Mouse (Mus musculus): Measurements from ENCODE around the gene Jarid2. TPM values are rescaled to one million over a fixed set of nuclear protein-coding genes. Genes with fewer than 3 reads are reported as not detected.
"Not testable (repeated sequence)": the region's sequence is repeated elsewhere in the genome, so short reads cannot be mapped to it uniquely, and the experiment has no call there.

Gene Jarid2
- polyA plus RNA-seq, 1 experiment = 3.9 TPM

DNA sequence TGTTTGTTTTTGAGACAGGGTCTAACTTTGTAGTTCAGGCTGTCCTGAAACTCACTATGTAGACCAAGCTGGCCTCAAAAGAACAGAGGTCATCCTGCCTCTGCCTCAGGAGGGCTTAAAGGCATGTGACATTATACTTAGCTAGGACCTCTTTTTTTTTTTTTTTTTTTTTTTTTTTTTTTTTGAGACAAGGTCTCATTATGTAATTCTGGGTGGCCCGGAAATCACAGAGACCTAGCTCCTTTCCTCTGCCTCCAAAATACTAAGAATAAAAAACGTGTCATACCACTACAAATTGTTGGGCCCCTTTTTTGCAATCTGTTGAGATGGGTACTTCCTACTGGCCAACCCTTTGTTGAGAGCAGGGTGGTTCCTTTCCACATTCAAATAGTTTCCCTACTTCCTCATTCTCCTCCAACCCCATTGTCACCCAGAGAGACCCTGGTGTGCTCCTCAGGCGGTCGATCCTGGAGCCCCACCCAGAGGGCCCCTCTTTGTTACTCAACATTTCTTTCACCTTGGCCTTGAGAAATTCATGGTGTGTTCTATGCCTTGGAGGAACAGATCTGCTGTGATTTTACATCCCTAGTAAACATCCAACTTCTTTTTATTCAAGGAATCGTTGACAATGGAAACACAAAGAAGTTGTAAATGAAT, 7.3 kb upstream of the Jarid2 start:
- Histone ChIP-seq H3K4me2 (ENCODE audit: low read depth) (no peak overlapping the region), H3K79me2 (ENCODE audit: control insufficient read depth, insufficient read depth) (no peaks in the 10 kb centered on the region), H3K36me3 (ENCODE audit: control insufficient read depth, insufficient read depth) (no peaks in the 10 kb centered on the region), H3K27me3 (ENCODE audit: control insufficient read depth, insufficient read depth, insufficient read length) (no peaks in the 10 kb centered on the region), H3K4me3 (no peak overlapping the region), H3ac (ENCODE audit: control insufficient read depth, insufficient read length) (no peak overlapping the region)
- TF ChIP-seq MAX (IDR thresholded peaks at IDR 0.05; ENCODE audit: low read depth) = no peak
- TF ChIP-seq POLR2AphosphoS2 (IDR thresholded peaks at IDR 0.05; ENCODE audit: insufficient read length, low read depth) = no peak
- TF ChIP-seq MYOG (IDR thresholded peaks at IDR 0.05; ENCODE audit: control insufficient read depth in 1 of 3, insufficient read depth in 1 of 3, insufficient read length in 2 of 3, low read depth in 2 of 3) = no peak
- no peak for TF ChIP-seq POLR2A (IDR thresholded peaks at IDR 0.05; ENCODE audit: insufficient read length, low read depth)
- no peak for TF ChIP-seq CEBPB (IDR thresholded peaks at IDR 0.05; ENCODE audit: insufficient read depth, poor library complexity, severe bottlenecking)
- TF ChIP-seq SRF (IDR thresholded peaks at IDR 0.05; ENCODE audit: control insufficient read depth, insufficient read length, low read depth) = no peak
- no peak for TF ChIP-seq E2F4 (IDR thresholded peaks at IDR 0.05; ENCODE audit: insufficient read depth)
- TF ChIP-seq MYOD1 (IDR thresholded peaks at IDR 0.05; ENCODE audit: control insufficient read depth in 1 of 3, insufficient read length in 2 of 3, low read depth in 2 of 3) = no peak
- TF ChIP-seq TCF12 (IDR thresholded peaks at IDR 0.05; ENCODE audit: insufficient read depth, poor library complexity, severe bottlenecking) = no peak
- TF ChIP-seq TCF3 (IDR thresholded peaks at IDR 0.05; ENCODE audit: insufficient read length, low read depth) = no peak
- TF ChIP-seq USF1 (IDR thresholded peaks at IDR 0.05; ENCODE audit: low read depth) = no peak
- no peak for TF ChIP-seq REST (IDR thresholded peaks at IDR 0.05; ENCODE audit: insufficient read depth, insufficient read length)

GRCm38 (mm10) chr13:44723522-44723921, 5.8 kb upstream of the Jarid2 start:
- not testable (repeated sequence) for H3K4me3 ChIP-seq; H3K27me3 ChIP-seq (ENCODE audit: control insufficient read depth, insufficient read depth, insufficient read length); H3K79me2 ChIP-seq (ENCODE audit: control insufficient read depth, insufficient read depth); H3K4me2 ChIP-seq (ENCODE audit: low read depth); H3K36me3 ChIP-seq (ENCODE audit: control insufficient read depth, insufficient read depth); H3ac ChIP-seq (ENCODE audit: control insufficient read depth, insufficient read length)

DNA sequence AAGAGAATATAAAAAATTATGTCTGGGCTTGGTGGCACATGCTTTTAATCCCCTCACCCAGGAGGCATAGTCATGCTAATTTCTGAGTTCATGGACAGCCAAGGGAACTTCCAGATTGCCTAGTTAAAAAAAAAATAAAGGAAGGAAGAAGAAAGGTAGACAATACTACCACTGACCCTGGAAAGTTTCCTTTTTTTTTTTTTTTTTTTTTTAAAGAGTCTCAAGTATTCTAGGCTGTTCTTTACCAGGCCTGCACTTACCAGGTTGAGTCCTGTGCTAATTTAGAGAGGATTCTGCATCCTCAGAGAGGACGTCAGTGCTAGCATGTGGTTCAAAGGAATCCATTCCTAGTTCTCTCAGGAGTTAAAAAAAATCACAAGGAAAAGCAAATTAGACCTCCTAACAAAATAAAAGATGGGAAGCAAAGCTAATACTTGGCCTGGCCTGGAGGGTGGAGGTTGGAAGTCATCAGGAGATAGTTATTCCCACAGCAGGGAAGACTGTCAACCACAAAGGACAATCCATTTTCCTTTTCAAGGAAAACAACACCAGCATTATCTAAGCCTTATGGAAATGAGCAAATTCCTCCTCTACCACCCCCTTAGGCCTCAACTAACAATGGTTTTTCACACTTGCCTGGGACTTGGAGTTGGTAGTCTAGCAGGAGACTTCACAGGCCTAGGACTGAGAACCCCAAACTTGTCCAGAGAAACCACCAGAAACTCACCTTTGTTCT, 961 bp upstream of the Jarid2 start:
- Histone ChIP-seq H3K79me2 (ENCODE audit: control insufficient read depth, insufficient read depth) (peaks cover 17% of the 10 kb centered on the region), H3K4me3 (no peak overlapping the region)
- TF ChIP-seq REST (IDR thresholded peaks at IDR 0.05; ENCODE audit: insufficient read depth, insufficient read length) (no peak), CEBPB (IDR thresholded peaks at IDR 0.05; ENCODE audit: insufficient read depth, poor library complexity, severe bottlenecking) (no peak), USF1 (IDR thresholded peaks at IDR 0.05; ENCODE audit: low read depth) (no peak), POLR2AphosphoS2 (IDR thresholded peaks at IDR 0.05; ENCODE audit: insufficient read length, low read depth) (no peak), MYOG (IDR thresholded peaks at IDR 0.05; ENCODE audit: control insufficient read depth in 1 of 3, insufficient read depth in 1 of 3, insufficient read length in 2 of 3, low read depth in 2 of 3) (no peak), SRF (IDR thresholded peaks at IDR 0.05; ENCODE audit: control insufficient read depth, insufficient read length, low read depth) (no peak), MAX (IDR thresholded peaks at IDR 0.05; ENCODE audit: low read depth) (no peak), MYOD1 (IDR thresholded peaks at IDR 0.05; ENCODE audit: control insufficient read depth in 1 of 3, insufficient read length in 2 of 3, low read depth in 2 of 3) (no peak), POLR2A (IDR thresholded peaks at IDR 0.05; ENCODE audit: insufficient read length, low read depth) (no peak), E2F4 (IDR thresholded peaks at IDR 0.05; ENCODE audit: insufficient read depth) (no peak)

GRCm38 (mm10) chr13:44730146-44730864, 1.0 kb downstream of the Jarid2 start:
- Histone ChIP-seq H3K79me2 (ENCODE audit: control insufficient read depth, insufficient read depth) (peaks cover 30% of the 10 kb centered on the region), H3K27me3 (ENCODE audit: control insufficient read depth, insufficient read depth, insufficient read length) (no peaks in the 10 kb centered on the region), H3K36me3 (ENCODE audit: control insufficient read depth, insufficient read depth) (no peaks in the 10 kb centered on the region), H3K4me2 (ENCODE audit: low read depth) (peak overlapping the region; percentile 66), H3ac (ENCODE audit: control insufficient read depth, insufficient read length) (peak overlapping the region; percentile 75), H3K4me3 (peak overlapping the region; percentile 39)
- TF ChIP-seq USF1 (IDR thresholded peaks at IDR 0.05; ENCODE audit: low read depth) (no peak), MYOD1 (IDR thresholded peaks at IDR 0.05; ENCODE audit: control insufficient read depth in 1 of 3, insufficient read length in 2 of 3, low read depth in 2 of 3) (no peak), POLR2AphosphoS2 (IDR thresholded peaks at IDR 0.05; ENCODE audit: insufficient read length, low read depth) (no peak), TCF12 (IDR thresholded peaks at IDR 0.05; ENCODE audit: insufficient read depth, poor library complexity, severe bottlenecking) (no peak), POLR2A (IDR thresholded peaks at IDR 0.05; ENCODE audit: insufficient read length, low read depth) (peak; percentile 66)

More for the DNA sequence above, 961 bp upstream of the Jarid2 start:
- no peaks in the 10 kb centered on the region for H3K36me3 ChIP-seq (ENCODE audit: control insufficient read depth, insufficient read depth)
- no peak overlapping the region for H3ac ChIP-seq (ENCODE audit: control insufficient read depth, insufficient read length)
- no peak overlapping the region for H3K4me2 ChIP-seq (ENCODE audit: low read depth)
- H3K27me3 ChIP-seq (ENCODE audit: control insufficient read depth, insufficient read depth, insufficient read length) = no peaks in the 10 kb centered on the region
